16 mouse cellular contexts compared by ENCODE assay signal in genomic region chr17:81087735-81088134, GRCm38 (mm10).
"Had no signal": no experiment of that assay in that cellular context is flagged by ENCODE, and none has a peak within 500 bp of the region (broad histone marks: within the 10 kb centered on the region; RNA-seq: fewer than 3 reads in every experiment).

No protein-coding gene starts in this region.

- H3K36me3 ChIP-seq: neural tube, embryonic 13.5 days; neural tube, embryonic 15.5 days; stomach, embryonic 15.5 days had no signal

- H3K4me2 ChIP-seq: neural tube, embryonic 13.5 days; neural tube, embryonic 15.5 days; stomach, embryonic 15.5 days had no signal

- H3K4me1 ChIP-seq: neural tube, embryonic 13.5 days; neural tube, embryonic 15.5 days; stomach, embryonic 15.5 days had no signal

- H3K27me3 ChIP-seq: neural tube, embryonic 13.5 days; neural tube, embryonic 15.5 days; stomach, embryonic 15.5 days had no signal

- H3K9me3 ChIP-seq: neural tube, embryonic 13.5 days; neural tube, embryonic 15.5 days; stomach, embryonic 15.5 days had no signal

- H3K9ac ChIP-seq: neural tube, embryonic 13.5 days; neural tube, embryonic 15.5 days; stomach, embryonic 15.5 days had no signal

- H3K4me3 ChIP-seq: neural tube, embryonic 13.5 days; neural tube, embryonic 15.5 days; stomach, embryonic 15.5 days had no signal

- DNase-seq: retina, postnatal 1 day; right cerebral cortex, adult 18-20 months; right cerebral cortex, postnatal 14 days; right cerebral cortex, postnatal 25 days; right cerebral cortex, postnatal 4 days; spleen, adult 18-20 months; thymus, adult 18-20 months; thymus, adult 2 months; thymus, postnatal 14 days; thymus, postnatal 25 days; thymus, postnatal 36 days; thymus, postnatal 4 days had no signal

- H3K27ac ChIP-seq: neural tube, embryonic 13.5 days; neural tube, embryonic 15.5 days; stomach, embryonic 15.5 days; stomach, postnatal 0 days had no signal
